Mouse (Mus musculus) cerebellum, adult 8-10 months (tissue): ENCODE measurements at regions not wholly inside any gene's neighbourhood (a gene's known extent, or its start where the extent isn't known, plus 50 kb on each side); places are given as distances from the start of the nearest gene placed in this dataset.
"Not testable (repeated sequence)": the region's sequence is repeated elsewhere in the genome, so short reads cannot be mapped to it uniquely, and the experiment has no call there.

Source experiments
- DNase-seq: peaks from one replicate; pipeline ENCODE4 v3.0.0; 2022

GRCm38 (mm10) chr16:57924130-57924495 is 169.6 kb upstream of the Col8a1 start:
- no peak for DNase-seq

DNA sequence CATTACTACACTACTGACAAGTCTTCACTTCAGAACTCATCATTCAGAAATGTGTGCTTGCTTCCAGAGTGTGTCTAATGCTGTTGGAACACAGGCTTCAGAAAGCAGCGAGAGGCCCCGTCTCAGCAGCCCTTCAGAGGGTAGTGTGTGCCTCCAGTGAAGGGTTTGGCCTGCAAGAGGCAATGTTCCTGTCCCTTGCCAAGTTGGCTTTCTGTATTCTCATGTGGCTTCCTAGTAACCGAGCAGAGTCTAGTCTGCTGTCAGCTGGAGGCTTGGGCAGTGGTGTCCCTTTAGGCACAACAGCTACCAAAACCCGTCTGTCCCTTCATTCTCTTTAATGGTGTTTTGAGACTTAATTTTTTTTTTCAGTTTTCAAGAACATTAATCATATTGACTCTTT is 173.3 kb upstream of the Col8a1 start:
- no peak for DNase-seq

GRCm38 (mm10) chr16:57928301-57928700 is 173.8 kb upstream of the Col8a1 start:
- DNase-seq, result no peak

- DNase-seq, result no peak
Observed at GRCm38 (mm10) chr16:57929151-57929764, 174.7 kb upstream of the Col8a1 start.

- no peak for DNase-seq
Observed at GRCm38 (mm10) chr16:57945404-57945803, 190.9 kb upstream of the Col8a1 start.

- DNase-seq, result no peak
Observed at GRCm38 (mm10) chr16:57947309-57947708, 192.8 kb upstream of the Col8a1 start.

DNA sequence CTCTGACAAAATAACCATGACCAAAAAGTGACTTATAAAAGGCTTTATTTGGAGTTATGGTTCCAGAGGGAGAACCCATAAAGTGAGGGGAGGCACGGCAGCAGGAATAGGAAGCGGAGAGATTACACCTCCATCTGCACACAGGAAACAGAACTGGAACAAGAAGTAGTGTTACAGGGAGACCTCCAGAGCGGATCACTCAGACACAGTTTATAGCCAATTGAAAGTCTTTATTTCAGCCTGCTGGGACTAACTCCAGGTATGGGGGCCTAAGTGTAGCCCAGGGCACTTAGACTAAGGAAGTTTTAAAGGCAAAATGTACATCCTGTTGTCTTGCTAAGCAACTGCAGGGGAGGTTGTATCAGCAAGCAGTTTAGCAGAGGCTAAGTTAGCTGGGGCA is 195.1 kb upstream of the Col8a1 start:
- no peak for DNase-seq

DNA sequence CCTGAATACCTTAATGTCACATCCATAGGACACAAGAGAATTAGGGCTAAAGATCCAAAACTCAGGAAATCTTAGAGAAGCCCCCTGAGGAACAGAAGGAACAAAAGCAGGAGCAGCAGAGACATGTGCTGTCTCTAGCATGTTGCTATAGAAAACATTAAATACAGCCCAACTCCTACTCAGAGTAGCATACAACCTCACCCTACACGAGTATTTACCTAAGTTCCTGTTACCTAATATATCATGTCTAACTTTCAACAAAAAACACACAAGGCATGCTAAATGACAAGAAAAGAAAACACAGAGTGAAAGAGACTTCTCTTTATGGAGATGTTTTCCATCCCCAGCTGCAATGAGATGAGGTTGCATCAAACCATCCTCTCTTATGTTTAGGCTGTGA is 216.4 kb upstream of the Col8a1 start:
- no peak for DNase-seq

DNA sequence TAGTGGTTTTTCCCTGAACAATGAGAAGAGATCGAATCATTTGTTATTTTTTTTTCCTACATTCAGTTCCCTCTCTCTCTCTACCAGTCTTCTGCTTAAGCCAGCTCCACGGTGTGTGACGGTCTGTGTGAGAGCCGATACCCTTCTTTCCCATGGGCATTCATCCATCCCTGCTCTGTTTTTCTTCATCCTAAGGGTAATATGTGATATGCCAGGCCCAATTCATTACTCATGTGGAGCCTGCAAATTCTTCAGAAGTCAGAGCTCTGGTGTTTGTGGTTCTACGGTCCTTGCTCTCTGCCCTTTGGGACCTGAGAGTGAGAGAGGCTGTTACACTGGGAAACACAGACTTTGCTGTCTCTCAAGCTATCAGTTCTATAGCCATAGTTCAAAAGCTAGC is 229.6 kb upstream of the Col8a1 start:
- DNase-seq, result no peak

- DNase-seq, result no peak
Observed at GRCm38 (mm10) chr16:58005740-58006139, 251.2 kb upstream of the Col8a1 start.

DNA sequence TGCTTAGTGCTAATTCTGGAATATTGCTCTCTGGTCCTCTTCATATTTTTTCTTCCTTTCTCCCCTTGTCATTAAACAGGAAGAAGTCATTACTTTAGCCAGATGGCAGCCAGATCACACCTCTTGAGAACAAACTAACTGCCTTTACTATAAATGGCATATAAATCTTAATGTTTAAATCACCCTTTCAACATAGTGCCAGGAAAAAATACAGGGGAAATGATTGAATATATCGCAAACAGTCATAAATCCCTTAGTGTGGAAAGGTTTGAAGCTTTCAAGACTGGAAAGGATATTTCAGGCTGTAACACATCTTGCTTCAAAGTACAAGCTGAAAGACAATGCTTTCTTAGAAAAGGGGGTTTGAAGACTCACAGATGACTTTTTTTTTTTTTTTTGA is 259.0 kb upstream of the Col8a1 start:
- no peak for DNase-seq

DNA sequence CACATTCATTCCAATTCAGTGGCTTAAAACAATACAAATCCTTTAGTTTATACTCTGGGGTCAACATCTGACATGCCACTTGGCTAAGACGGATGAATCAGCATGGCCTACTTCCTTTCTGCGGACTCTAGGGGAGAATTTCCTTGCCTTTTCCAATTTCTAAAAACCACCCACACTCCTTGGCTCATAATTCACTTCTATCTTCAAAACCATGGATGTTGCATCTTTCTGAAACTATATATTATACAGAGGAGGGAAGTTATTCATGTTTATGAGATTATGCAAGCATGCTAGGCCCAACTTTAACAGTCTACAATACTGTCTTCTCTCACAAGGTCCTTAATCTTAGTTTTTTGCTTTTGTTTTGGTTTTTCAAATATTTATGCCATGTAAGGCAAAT is 273.0 kb upstream of the Col8a1 start:
- DNase-seq, result no peak

- DNase-seq, result not testable (repeated sequence)
Observed at GRCm38 (mm10) chr16:58028541-58028940, 274.0 kb upstream of the Col8a1 start.

- DNase-seq, result no peak
Observed at GRCm38 (mm10) chr16:58029674-58030073, 275.1 kb upstream of the Col8a1 start.

GRCm38 (mm10) chr16:58068654-58069271 is 314.2 kb upstream of the Col8a1 start:
- DNase-seq, result no peak

DNA sequence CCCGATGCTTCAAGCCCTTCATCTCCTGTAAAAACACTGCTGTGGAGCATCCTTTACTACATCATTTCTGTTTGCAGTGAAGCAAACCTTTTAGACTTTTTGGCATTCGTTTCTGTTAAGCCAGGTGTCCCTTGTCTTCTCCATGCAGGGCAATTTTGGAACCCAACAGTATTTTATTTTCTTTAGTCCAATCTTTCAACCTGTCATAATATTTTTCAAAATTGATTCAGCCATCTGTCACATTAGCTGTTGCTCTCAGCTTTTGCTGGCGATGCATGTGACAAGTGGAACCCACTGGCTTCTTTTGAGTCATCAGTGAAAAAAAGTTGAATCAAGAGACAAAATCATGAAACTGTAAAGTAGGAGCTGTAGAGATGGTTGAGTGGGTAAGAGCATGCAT is 317.9 kb upstream of the Col8a1 start:
- DNase-seq, result no peak

GRCm38 (mm10) chr16:58100351-58100750 is 307.9 kb upstream of the Dcbld2 start:
- no peak for DNase-seq

DNA sequence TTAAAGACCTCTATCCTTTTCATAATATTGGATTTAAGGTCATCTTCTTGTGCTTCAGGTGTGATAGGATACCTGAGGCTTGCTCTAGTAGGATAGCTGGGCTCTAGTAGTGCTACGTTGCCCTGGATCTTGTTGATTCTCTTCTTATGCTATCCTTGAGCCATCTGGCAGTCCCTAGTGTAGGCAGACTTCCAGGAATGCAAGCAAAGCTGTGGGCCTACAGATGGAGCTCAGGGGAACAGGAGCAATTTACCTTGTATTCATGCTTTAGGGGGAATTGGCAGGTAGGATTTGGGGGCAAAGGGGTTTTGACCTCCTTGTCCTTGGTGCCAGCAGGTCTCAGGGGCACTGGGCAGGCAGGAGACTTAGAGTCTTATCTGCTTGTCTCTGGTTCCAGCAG is 297.8 kb upstream of the Dcbld2 start:
- DNase-seq, result no peak

DNA sequence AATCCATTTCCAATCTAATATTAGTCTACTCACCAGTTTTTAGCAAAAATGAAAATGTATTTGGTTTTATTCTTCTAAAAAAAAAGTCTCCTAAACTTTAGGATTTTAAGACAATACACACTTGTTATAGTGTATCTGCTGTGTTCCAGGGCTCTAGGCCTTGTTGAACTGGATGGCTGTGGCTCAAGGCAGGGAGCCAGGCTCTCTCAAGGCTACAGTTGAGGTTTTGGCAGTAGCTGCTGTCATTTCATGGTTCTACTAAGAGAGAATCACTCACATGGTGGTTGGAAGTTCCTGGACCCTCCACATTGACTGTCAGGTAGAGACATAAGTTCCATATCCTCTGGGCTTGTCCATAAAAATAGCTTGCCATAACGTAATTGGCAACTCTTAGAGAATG is 282.2 kb upstream of the Dcbld2 start:
- no peak for DNase-seq

DNA sequence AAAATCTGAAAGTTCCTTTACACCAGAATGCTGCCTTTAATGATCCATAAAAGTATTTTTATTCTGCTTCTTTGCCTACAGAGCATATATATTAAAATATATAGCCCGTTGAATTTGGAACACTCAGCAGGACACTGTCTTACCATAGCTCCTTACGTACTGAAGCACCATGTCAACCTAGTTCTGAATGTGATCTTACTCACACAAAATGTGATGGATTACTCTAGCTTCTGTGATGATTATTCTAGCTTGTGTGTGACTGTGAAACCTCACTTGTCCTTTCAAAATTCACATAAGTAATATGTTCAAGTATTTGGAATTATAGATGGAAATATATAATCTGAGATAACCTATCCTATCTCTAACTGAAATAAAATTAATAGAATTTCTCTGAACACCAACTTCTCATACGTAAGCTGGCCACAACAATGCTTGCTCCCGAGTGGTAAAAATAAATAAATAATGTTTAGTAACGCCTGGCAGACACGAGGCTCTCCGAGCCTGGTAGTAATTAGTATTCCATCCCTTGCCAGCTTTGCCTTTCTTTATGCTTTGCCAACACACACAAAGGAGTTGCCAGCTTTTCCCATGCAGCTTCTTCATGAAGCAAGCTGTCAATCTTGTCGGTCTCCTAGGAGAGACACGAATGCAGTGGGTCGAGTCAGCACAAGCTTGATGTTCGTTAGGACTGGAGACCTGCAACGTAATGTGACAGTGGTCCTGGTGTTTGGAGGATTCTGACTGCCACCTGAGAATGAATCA is 271.9 kb upstream of the Dcbld2 start:
- no peak for DNase-seq

- DNase-seq, result no peak
Observed at GRCm38 (mm10) chr16:58136979-58137378, 271.3 kb upstream of the Dcbld2 start.

GRCm38 (mm10) chr16:58137728-58138279 is 270.4 kb upstream of the Dcbld2 start:
- DNase-seq, result no peak

DNA sequence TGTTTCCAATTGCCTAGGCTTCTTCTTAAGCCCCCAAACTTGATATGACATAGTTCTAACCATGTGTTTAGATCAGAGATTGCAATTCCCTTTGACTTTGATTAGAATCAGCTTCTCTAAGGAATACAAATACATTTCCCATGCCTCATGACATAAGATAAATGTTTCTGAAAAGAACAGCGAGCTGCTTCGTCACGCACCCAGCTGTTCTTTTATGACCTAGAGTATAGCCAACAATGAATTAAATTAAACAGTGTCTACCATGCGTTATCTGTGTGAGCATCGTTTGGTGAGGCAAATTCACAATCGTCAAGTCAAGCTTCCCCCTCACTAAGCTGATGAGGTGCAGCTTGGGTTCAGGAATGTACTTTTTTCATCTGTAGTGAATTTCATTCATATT is 261.8 kb upstream of the Dcbld2 start:
- DNase-seq, result no peak

DNA sequence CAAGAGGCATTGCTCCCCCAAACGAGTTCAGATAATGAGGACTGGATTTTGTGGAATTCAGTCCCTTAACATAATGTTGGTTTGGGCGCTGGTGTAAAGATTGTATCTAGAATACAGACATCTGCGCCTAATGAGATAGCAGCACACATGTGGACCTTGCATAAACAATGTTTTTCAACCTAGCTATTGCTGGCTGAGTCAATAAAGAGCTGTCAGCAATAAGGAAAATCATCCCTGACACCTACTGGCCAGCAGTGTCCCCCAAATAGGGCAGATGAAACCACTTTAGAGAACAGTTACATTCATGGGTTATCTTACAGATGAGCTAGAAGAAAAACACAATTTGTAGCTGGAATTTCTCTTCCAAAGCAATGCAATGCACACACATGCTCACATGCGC is 252.7 kb upstream of the Dcbld2 start:
- no peak for DNase-seq
